Mouse (Mus musculus) hindbrain, embryonic 12.5 days (tissue): ENCODE data around the gene Ddx10. TPM values are rescaled to one million over a fixed set of nuclear protein-coding genes. Genes with fewer than 3 reads are reported as not detected.

ENCODE experiments used
- ATAC-seq: fragments of 200-750 bp; cut with Nextera tagmentation; 2 replicates; pipeline ENCODE4 v1.8.0; 2017; ENCODE audit warnings: moderate TSS enrichment; ENCODE audit not compliant: low FRiP score
- H3K27ac ChIP-seq: fragments of 300-500 bp; sonication (generic); 2 replicates; pipeline ENCODE4 v1.5.1; 2016; ENCODE audit warnings: mild to moderate bottlenecking
- H3K27me3 ChIP-seq: fragments of 300-500 bp; sonication (generic); 2 replicates; pipeline ENCODE4 v1.6.1; 2016; ENCODE audit warnings: mild to moderate bottlenecking
- H3K36me3 ChIP-seq: fragments of 300-500 bp; sonication (generic); 2 replicates; pipeline ENCODE4 v1.6.1; 2016; ENCODE audit warnings: mild to moderate bottlenecking
- H3K4me1 ChIP-seq: fragments of 300-500 bp; sonication (generic); 2 replicates; pipeline ENCODE4 v1.6.1; 2016
- H3K4me2 ChIP-seq: fragments of 300-500 bp; sonication (generic); replicated peaks from 2 replicates; pipeline ENCODE4 v1.6.1; 2016; ENCODE audit warnings: mild to moderate bottlenecking
- H3K4me3 ChIP-seq: fragments of 300-500 bp; sonication (generic); 2 replicates; pipeline ENCODE4 v1.5.1; 2016; ENCODE audit warnings: mild to moderate bottlenecking
- H3K9ac ChIP-seq: fragments of 300-500 bp; sonication (generic); 2 replicates; pipeline ENCODE4 v1.6.1; 2016; ENCODE audit warnings: mild to moderate bottlenecking, moderate library complexity
- H3K9me3 ChIP-seq: fragments of 300-500 bp; sonication (generic); replicated peaks from 2 replicates; pipeline ENCODE4 v1.6.1; 2016; ENCODE audit warnings: mild to moderate bottlenecking
- WGBS: fragments of 180-500 bp; shearing (Covaris S2); methylation state at CpG from one replicate; pipeline ENCODE4 v1.1.7; 2016; 5-methylcytosine and 5-hydroxymethylcytosine counted together
- polyA plus RNA-seq: library from polyadenylated mRNA; unstranded; fragments of >200 nt; fragmentation: Nextera tagmentation; extraction: Ambion mirVana; gene quantifications from 2 replicates; pipeline ENCODE4 v1.2.1, GENCODE M21; 2016

The Ddx10 gene
- polyA plus RNA-seq, 1 experiment from 2014 or later = 28.1 TPM

DNA sequence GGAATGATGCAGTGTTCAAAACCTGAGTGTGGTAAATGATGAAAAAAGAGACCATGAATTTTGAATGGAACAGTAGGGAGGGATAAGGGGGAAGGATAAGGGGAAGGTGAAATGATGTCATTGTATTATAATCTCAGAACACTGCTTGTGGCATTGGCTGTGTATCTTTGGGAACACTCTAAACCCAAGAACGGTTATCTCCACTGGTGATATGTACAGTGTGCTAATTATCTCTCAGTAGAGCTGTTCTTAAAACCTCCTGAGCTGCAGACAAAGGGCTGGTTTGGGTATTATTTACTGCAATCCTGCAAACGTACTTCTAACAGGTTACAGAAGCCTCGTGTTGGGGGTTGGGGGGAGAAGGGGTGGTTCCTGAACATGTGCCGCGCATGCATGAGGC lies 179.7 kb downstream of the Ddx10 start:
- ATAC-seq = no peak
- no peak overlapping the region for H3K27ac ChIP-seq
- WGBS = 92% methylated on average over 5 of the region's 5 CpGs

DNA sequence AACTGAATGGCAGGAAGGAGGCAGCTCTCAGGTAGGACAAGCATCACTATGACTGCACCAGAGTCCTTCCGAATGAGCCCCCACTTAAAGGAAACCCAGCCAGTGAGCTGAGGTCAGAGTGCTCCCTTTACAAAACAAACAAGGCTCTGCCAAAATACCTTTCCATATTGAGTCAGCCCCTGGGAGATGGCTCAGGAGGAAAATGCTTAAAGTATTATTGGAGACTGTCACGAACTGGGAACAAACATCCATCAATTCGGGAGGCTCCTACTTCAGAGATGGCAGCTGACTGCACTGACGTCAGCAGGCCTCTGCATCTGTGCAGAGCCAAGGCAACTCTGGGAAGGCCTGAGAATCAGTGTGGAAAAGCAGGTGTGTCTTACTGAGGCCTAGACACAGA lies 181.4 kb downstream of the Ddx10 start:
- no peak overlapping the region for H3K9ac ChIP-seq
- peaks cover 9% of the 10 kb centered on the region; the same call in 1 of the 2 replicates for H3K4me1 ChIP-seq
- H3K27ac ChIP-seq = no peak overlapping the region
- H3K27me3 ChIP-seq = no peaks in the 10 kb centered on the region
- H3K36me3 ChIP-seq = no peaks in the 10 kb centered on the region
- no peak overlapping the region for H3K4me2 ChIP-seq
- WGBS = 50% methylated on average over 4 of the region's 4 CpGs
- H3K4me3 ChIP-seq = no peak overlapping the region
- no peaks in the 10 kb centered on the region for H3K9me3 ChIP-seq
- ATAC-seq = no peak

More for the DNA sequence above, 179.7 kb downstream of the Ddx10 start:
- Histone ChIP-seq H3K36me3 (no peaks in the 10 kb centered on the region), H3K4me3 (no peak overlapping the region), H3K9me3 (no peaks in the 10 kb centered on the region), H3K9ac (no peak overlapping the region), H3K4me2 (no peak overlapping the region), H3K27me3 (no peaks in the 10 kb centered on the region), H3K4me1 (peaks cover 9% of the 10 kb centered on the region; the same call in 1 of the 2 replicates)

DNA sequence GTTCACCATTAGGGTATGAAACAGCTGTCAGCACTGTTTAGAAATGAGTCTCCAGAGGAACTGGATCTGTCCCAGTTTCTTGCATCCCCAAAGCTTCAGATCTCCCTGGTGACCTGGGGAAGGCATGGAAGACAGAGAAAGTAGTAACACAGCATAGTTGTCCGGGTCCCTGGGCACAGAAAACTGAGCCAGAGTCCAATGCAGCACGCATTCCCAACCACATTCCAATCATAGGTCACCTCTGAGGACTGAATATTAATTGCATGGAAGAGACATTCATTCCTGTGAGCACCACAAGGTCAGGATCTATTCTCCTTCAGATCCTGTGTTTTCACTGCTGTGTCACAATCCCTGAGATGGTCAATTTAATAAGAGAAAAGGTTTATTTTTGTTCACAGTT lies 182.8 kb downstream of the Ddx10 start:
- H3K4me2 ChIP-seq = no peak overlapping the region
- no peaks in the 10 kb centered on the region for H3K36me3 ChIP-seq
- WGBS = 77% methylated on average over 2 of the region's 2 CpGs
- no peak overlapping the region for H3K9ac ChIP-seq
- H3K4me3 ChIP-seq = no peak overlapping the region
- no peaks in the 10 kb centered on the region for H3K9me3 ChIP-seq
- H3K4me1 ChIP-seq = peaks cover 9% of the 10 kb centered on the region; the same call in 1 of the 2 replicates
- no peaks in the 10 kb centered on the region for H3K27me3 ChIP-seq
- no peak for ATAC-seq
- H3K27ac ChIP-seq = no peak overlapping the region

DNA sequence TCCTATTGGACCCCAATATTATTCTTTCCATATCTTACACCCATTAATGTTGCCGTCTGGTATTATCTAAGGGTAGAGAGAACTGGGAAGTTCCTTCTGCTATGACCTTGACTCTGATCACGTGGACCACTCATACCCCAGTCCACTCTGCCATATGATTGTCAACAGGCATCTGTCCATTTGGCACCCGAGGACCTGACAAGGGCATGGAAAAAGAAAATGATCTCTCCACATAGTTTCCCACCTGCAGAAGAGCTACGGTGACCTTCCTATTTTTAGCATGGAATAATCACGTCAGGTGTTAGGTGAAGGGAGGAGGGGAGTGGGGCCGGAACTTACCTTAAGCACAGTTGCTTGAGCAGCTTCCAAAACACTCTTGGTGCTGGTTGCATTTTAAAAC lies 183.3 kb downstream of the Ddx10 start:
- Histone ChIP-seq H3K4me1 (peaks cover 9% of the 10 kb centered on the region; the same call in 1 of the 2 replicates), H3K9ac (no peak overlapping the region), H3K9me3 (no peaks in the 10 kb centered on the region), H3K4me2 (no peak overlapping the region), H3K36me3 (no peaks in the 10 kb centered on the region), H3K27me3 (no peaks in the 10 kb centered on the region), H3K4me3 (no peak overlapping the region), H3K27ac (no peak overlapping the region)
- ATAC-seq = no peak
- WGBS = 86% methylated on average over 6 of the region's 6 CpGs

DNA sequence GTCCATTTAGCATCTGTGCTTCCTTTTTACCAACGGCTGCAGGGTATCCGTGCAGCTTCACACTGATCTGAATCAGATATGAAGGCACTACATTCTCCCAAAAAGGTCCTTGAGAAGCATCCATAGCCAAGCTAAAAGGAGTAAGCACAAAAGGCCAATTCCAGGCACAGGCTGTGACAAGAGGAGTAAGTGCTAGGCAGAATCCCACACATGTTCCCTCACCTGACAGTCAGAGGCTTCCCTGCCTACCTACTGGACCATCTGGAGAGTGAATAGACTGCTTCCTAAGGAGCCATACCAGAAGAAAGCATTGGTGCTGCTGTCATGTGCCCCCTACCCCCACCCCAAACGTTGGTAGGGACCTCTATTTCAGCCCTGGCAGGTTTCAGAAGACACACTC lies 192.5 kb downstream of the Ddx10 start:
- no peaks in the 10 kb centered on the region for H3K36me3 ChIP-seq
- H3K4me1 ChIP-seq = no peaks in the 10 kb centered on the region
- H3K4me2 ChIP-seq = no peak overlapping the region
- no peak overlapping the region for H3K9ac ChIP-seq
- 74% methylated on average over 3 of the region's 3 CpGs for WGBS
- no peak overlapping the region for H3K27ac ChIP-seq
- no peak for ATAC-seq
- no peaks in the 10 kb centered on the region for H3K27me3 ChIP-seq
- no peaks in the 10 kb centered on the region for H3K9me3 ChIP-seq
- no peak overlapping the region for H3K4me3 ChIP-seq

Other genes starting within 250 kb of the Ddx10 start
- gene Exph5, start 53.6 kb upstream of the Ddx10 start, polyA plus RNA-seq = 0.49 and 0.76 TPM in 2 replicates
- 13.4 and 15.0 TPM in 2 replicates for gene Kdelc2, start 136.0 kb upstream of the Ddx10 start, polyA plus RNA-seq
- 0.49 and 0.77 TPM in 2 replicates for gene 4930550C14Rik, start 154.3 kb upstream of the Ddx10 start, polyA plus RNA-seq